Mouse (Mus musculus) fat pad, adult 2 months (tissue): Measurements from ENCODE around the gene Sppl3.

Experiments used
- DNase-seq: peaks from one replicate; pipeline ENCODE4 v3.0.0-alpha.2; 2011; ENCODE audit warnings: low read depth, low spot score; ENCODE audit errors: extremely low read depth

The Sppl3 gene

GRCm38 (mm10) chr5:115032620-115033019 is 21.7 kb downstream of the Sppl3 start:
- no peak for DNase-seq

GRCm38 (mm10) chr5:115035217-115035616 is 24.3 kb downstream of the Sppl3 start:
- no peak for DNase-seq

- DNase-seq = no peak
Observed at GRCm38 (mm10) chr5:115037099-115037498, 26.2 kb downstream of the Sppl3 start.

GRCm38 (mm10) chr5:115040756-115041155 is 29.8 kb downstream of the Sppl3 start:
- peak; percentile 34 for DNase-seq

GRCm38 (mm10) chr5:115043626-115044025 is 32.7 kb downstream of the Sppl3 start:
- DNase-seq = no peak

- no peak for DNase-seq
Observed at GRCm38 (mm10) chr5:115045146-115045677, 34.3 kb downstream of the Sppl3 start.

GRCm38 (mm10) chr5:115049692-115050091 is 38.8 kb downstream of the Sppl3 start:
- DNase-seq = no peak

- no peak for DNase-seq
Observed at GRCm38 (mm10) chr5:115050776-115051175, 39.8 kb downstream of the Sppl3 start.

- no peak for DNase-seq
Observed at GRCm38 (mm10) chr5:115052546-115052945, 41.6 kb downstream of the Sppl3 start.

GRCm38 (mm10) chr5:115053791-115054396 is 43.0 kb downstream of the Sppl3 start:
- no peak for DNase-seq

GRCm38 (mm10) chr5:115055418-115055817 is 44.5 kb downstream of the Sppl3 start:
- no peak for DNase-seq

- no peak for DNase-seq
Observed at GRCm38 (mm10) chr5:115057153-115057552, 46.2 kb downstream of the Sppl3 start.

GRCm38 (mm10) chr5:115058584-115059297 is 47.8 kb downstream of the Sppl3 start:
- DNase-seq = no peak

- DNase-seq = no peak
Observed at GRCm38 (mm10) chr5:115060067-115060695, 49.2 kb downstream of the Sppl3 start.

GRCm38 (mm10) chr5:115060977-115061376 is 50.0 kb downstream of the Sppl3 start:
- DNase-seq = no peak

- no peak for DNase-seq
Observed at GRCm38 (mm10) chr5:115062566-115062965, 51.6 kb downstream of the Sppl3 start.

GRCm38 (mm10) chr5:115063391-115063790 is 52.5 kb downstream of the Sppl3 start:
- DNase-seq = no peak

- no peak for DNase-seq
Observed at GRCm38 (mm10) chr5:115066245-115066644, 55.3 kb downstream of the Sppl3 start.

GRCm38 (mm10) chr5:115068671-115069421 is 57.9 kb downstream of the Sppl3 start:
- no peak for DNase-seq

GRCm38 (mm10) chr5:115069611-115070010 is 58.7 kb downstream of the Sppl3 start:
- no peak for DNase-seq

- DNase-seq = no peak
Observed at GRCm38 (mm10) chr5:115070457-115070856, 59.5 kb downstream of the Sppl3 start.
